Mouse (Mus musculus) adrenal gland, postnatal 36 days (tissue): ENCODE measurements around the gene Kcnk18. TPM values are rescaled to one million over a fixed set of nuclear protein-coding genes. Genes with fewer than 3 reads are reported as not detected.

Experiments used
- DNase-seq, 2 experiments: peaks; one replicate each; pipeline ENCODE4 v3.0.0; 2021; ENCODE audit warnings: mixed read lengths in 1 of 2
- long read RNA-seq, 2 experiments: library from polyadenylated mRNA; stranded (forward); transcript quantifications; one replicate each; pipeline ENCODE4 v2.0.0; 2021; ENCODE audit warnings: borderline sequencing depth in 2 of 2
- total RNA-seq, 2 experiments: library from RNA; stranded (reverse); gene quantifications; 2 replicates each; pipeline ENCODE4 v1.2.3; 2021

The Kcnk18 gene
- not detected for total RNA-seq
- long read RNA-seq, experiment 1, result 0 reads
- long read RNA-seq, experiment 2, result 0 reads

DNA sequence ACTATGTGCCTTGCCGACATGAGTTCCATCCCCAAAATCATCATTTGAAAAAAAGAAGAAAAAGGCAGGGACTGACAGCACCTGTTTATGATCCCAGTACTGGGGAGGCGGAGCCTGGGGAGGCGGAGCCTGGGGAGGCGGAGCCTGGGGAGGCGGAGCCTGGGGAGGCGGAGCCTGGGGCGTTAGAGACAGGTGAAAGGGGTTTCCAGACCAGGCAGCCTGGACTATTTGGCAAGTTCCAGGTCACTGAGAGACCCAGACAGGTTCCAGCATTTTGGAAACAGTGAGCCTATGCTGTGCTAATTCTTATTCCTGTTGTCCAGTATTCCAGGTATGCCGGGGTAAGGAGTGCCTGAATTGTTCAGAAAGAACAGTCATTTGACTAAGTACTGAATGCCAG lies at the start of gene Kcnk18:
TSS of gene Kcnk18 (plus strand) at position 224 of the 400 bp plus-strand sequence.
- DNase-seq, result no peak

DNA sequence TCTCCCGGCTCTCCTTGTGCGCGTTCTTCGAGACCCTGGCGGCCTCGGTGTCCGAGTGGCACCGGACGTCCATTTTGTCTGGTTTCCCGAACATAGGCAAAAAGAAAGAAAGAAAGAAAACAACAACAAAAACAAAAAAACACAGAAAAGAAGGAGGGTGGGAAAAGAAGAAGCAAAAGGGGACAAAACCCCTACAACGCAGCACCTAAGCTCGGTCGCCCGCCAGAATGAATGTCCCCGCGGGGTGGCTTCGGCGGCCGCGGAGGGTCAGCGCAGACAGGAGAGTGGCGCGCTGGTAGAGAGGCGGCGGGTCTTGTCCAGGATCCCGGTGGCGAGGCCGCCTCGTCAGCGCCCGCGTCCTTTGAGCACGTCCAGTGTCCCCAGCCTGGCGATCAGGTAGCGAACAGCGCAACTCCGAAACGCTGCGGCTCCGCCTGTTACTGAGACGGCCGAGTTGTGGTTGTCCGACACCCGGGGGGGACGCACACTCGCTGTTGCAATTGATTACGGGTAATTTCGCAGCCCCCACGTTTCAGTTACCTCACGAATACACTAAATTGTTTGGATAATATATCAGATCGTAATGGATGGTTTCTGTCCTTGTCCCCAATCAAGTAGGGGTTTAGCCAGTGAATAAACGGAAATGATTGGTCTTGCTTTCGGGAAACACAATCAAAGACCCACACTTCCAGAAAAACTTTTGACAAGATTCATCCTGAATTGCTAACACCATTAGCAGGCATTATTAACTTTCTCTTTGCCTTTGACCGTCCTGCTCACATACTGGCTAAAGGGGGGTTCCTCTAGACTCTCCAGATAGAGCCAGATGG lies 48.9 kb upstream of the Kcnk18 start, which contains the start of gene Vax1:
TSS of gene Vax1 (minus strand) at position 121 of the 830 bp plus-strand sequence.
- peak in 1 of 2 experiments; percentile 18 for DNase-seq

DNA sequence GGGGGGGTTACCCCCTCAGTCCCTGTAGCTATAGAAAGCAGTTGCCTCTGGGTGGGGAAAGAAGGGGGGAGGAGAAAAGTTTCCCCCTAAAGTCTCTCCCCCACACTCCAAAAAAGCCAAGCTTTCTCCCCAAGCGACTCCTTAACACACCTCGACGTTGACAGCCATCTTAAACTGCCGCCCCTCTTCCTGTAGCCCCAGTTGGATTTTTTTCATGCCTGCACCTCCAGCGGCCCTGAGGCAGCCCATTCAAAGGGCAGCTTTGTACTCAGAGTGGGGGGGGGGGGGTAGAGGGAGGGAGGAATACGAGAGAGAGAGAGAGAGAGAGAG lies 48.3 kb upstream of the Kcnk18 start:
- no peak for DNase-seq

DNA sequence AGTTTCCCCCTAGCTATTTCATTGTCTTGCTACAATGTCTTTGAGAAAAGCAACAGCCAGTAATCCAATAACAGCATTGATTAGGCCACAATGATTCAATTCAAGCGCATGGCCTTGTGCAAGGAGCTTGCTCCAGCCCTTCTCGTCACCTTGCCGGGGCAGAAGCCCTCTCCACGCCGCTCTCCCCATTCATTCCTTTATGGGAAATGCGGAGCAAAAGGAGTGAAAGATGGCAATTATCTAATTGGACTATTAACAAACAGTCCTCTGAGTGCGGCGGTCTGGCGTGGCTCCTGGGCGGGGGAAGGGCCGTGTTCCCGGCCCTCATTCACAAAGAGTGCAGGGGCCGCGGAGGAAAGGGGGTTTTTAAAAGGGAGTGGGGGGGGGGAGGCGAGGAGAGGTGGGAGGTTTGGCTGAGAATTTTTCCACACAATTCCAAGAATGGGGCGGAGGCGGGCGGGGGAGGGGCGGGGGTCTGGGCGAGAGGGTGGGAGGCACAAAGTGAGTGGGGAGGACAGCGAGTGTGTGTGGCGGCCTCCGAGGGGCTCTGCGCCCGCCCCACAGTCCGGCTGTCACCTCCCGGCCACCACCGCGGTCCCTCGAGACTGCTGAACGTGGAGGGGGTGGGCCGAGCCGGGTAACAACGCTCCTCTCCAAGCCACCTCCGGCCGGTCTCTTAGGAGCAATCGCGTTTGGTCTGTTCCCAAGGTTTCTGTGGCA lies 47.7 kb upstream of the Kcnk18 start:
- no peak for DNase-seq

DNA sequence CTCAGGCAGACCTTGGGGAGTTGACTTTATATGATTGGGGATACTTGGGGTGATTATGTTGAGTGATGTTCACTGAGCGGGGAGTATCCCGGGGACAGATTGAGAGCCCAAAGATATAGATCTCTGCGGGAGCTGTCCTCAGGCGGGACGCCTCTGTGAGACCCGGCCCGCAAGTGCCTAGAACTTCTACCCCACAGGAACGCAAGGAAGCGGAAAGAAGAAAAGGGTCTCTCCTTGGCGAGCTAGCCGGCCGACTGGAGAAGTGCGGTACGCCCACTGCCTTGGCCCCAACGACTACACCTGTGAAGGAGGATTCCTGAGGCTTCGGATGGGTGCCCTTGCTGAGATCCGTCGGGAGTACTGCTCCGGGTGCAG lies 47.2 kb upstream of the Kcnk18 start:
- no peak for DNase-seq

DNA sequence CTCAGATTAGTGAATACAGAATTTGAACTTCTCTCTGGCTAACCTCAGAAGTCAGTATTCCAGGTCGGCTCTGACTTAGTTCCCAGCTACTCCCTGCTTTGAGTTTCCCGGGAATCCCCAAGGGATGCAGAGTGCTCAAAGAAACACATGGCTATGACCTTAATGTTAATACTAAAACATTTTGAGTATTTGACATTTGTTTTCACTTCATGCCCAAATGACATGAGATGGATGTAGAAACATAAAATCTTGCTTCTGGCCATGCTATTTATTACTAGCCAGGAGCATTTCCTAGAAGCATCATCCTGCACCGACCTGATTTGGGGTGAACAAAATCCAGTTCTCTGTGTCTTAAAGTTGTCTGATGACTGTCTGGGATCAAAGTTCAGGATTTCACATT lies 46.2 kb upstream of the Kcnk18 start:
- DNase-seq, result no peak

DNA sequence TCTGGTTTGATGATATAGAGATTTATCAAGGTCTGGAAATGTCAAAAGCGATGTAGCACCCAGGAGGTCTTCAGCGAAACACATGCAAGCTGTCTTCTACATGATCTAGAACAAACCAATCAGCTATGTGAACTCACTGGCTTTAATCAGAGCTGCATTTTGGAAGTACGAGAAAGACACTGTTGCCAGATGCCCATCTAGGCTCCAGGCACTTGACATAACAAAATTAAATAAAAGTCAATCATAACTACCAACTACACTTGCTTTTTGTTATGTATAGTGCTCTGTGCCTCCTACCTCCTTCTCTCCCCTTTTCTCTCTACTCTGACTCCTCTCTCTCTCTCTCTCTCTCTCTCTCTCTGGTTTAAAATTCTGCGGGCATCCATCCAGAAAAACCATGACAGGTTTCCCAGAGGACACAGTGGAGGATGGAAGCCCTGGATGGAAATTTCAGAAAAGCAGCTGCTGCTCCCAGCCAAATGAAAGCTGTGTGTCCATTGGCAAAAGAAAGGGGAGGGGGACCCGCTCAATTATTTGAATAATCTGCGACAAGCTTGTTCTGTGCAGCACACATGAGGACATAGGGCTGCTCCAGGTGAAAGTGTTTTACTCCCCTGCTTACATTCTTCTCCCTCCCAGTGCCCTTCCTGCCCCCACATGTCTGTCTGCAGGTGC lies 45.5 kb upstream of the Kcnk18 start:
- DNase-seq, result no peak

DNA sequence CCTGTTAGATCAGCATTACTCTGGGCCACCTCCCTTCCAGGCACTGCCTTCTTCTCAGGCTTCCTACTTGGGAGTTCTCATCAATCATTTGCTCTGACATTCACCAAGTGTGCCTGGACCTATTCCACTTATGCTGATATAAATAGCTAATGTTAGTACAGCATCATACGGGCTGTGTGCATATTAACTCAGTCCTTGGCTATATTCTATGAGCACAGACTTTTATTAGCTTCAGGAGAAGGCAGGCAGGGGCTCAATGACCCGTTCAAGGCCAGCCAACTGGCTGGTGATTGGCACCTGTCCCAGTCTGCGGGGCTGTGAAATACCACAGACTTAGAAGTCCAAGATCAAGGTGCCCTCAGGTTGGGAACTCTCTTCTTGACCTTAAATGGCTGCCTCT lies 35.0 kb upstream of the Kcnk18 start:
- no peak for DNase-seq

DNA sequence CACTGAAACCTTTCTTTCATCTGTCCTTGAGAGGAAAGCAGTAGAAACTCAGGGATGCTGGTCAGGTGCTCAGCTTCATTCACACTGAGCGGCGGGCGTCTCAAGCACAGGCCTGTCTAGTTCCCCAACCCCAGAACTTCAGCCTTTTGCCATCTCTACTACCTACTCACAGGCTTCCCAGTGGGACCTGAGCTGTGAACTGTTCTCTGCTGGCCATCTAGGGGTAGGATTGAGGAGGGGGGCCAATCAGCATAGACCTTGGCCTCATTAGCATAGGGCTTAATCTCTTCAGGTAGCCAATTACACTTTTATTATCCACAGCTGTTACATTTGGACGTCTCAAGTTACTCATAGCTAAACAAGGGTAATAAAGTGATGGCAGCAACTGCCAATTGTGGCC lies 30.0 kb upstream of the Kcnk18 start:
- no peak for DNase-seq

DNA sequence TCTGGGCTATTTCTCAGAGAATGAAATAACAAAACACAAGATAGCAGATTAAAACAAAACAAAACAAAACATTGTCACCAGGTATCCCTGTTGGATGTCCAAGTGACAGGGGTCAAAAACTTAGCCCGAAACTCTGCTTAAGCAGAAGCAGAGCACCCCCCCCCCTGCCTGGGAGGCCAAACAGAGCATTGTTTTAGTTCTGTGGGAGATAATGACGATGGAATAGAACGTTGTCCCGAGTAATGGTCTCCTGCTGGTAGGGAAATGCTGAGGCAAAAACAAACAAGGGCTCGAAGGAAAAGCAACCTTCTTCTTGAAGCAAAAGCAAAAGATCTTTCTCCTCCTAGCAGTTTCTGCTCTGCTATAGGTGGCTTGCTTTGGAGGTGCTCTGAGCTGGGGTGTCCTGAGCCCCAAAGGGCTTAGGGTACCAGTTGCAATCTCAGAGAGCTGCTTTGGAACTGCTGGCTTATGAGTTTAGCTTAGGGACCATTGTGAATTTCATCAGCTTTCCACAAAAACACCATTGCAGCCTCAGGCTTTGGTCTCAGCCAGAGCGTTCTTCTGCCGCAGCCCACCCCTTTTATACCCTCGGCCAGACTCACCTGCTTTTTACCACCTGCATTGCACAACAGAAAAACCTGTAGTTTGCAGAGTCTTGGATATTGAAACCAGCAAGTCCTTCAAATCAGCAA lies 28.4 kb upstream of the Kcnk18 start:
- DNase-seq, result no peak

DNA sequence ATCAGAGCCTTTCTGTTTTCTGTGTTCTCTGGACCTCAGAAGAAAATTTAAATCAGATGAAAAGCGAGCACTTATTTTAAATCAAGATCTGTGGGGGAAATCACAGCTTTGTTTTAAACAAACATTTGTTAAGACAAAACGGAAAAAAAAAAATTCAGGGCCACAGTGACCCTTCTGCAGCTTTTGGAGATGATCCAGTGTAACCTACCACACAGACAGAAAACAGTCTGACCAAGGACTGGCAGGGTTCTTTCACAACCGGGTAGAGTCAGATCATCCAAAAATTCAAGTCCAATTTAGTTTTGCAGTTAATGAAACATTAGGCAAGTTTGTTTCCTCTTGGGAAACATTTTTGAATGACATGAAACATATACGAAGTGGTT lies 27.9 kb upstream of the Kcnk18 start:
- DNase-seq, result no peak

DNA sequence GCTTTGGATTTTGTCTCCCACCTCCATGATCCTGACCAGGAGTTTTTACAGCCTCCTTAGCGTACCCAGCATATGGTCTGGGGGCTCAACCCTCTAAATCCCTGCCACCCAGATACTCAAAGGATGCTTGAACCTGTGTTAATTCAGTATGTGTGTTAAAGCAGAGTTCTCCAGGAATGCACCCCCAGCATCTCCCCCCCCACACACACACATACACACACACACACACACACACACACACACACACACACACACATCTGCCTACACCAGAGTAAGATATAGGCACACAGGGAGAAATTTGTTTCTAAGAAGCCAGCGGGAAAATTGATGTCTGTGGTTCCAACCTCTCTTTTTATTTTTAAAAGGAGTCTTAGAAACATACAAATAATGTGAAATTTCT lies 26.5 kb upstream of the Kcnk18 start:
- no peak for DNase-seq

DNA sequence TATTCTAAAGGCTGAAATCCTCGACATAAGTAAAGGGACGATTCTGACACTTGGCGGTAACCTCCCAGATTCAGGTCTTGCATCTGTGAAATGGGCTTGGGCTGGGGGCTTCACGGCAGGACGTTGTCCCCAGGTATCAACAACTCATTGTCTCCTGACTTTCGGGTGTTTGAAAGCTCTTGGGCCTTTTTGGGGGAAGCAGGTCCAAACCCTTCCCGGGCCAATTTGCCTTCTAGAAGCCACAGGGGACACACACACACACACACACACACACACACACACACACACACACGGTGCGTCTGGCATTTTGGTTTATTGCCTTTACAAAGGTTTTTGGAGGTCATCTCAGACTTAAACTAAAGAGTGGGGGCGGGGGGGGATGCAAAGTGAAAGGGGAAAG lies 25.6 kb upstream of the Kcnk18 start:
- DNase-seq, result no peak

DNA sequence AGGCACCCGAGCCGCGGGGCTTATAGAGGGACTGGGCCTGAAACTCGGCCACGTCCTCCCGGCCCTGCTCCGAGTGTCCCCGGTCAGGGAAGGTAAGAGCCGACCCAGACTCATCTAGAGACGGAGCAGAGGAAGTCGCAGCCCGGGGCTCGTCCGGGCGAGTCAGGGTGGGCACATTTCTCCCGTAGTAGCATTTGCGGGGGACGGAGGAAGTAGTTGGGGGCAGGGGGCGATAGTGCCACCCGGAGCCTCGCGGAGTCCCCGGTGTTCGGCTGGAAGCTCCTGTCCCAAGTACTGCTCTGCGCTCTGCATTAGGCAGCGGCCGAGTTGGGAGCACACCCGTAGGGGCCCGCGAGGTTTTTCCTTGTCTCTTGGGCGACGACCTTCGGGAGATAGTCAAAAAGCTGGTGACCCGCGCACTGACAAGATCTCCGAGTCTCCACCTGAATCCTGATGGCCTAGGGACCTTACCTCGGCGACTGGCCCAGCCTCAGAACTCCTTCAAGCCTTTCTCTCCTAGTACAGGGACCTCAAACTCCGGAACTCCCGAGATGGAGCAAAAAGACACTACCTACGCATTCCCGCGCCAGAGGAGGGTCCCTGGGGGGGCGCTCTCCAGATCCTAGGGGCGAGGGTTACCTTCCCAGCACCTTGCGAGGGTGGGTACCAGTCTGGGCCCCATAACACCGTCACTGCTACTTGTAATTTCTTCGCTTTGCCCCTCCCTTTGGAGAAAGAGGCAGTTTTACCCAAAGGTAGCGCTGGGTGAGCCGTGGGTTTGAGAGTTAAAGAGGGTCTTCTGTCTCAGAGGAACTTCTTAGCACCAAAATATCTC lies 24.8 kb upstream of the Kcnk18 start:
- peak in 1 of 2 experiments; percentile 10 for DNase-seq

DNA sequence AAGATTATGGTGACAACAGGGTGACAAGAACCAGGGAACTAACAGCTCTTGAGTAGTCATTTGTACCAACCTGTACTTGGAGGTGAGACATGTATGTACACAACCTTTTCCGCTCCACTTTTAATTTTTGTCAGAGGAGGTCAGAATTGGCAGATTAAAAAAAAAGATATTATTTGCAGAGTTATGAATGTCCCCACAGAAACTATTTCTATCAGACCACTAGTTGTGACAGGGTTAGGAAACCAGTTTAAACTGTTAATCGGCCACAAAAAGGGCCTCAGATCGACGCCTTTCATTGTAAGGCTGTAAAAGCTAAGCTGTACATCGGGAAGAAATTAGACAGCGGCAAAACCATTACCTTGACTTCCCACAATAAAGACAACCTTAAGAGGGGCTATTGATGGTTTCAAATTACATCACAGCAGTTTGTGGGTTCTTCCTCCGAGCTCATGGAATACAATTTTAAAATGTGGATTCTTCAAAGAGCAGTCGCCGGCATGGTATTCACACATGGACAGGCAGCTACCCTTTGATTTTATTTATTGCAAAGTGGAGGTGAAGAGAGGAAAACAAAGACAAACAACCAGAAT lies 23.7 kb upstream of the Kcnk18 start:
- DNase-seq, result no peak

DNA sequence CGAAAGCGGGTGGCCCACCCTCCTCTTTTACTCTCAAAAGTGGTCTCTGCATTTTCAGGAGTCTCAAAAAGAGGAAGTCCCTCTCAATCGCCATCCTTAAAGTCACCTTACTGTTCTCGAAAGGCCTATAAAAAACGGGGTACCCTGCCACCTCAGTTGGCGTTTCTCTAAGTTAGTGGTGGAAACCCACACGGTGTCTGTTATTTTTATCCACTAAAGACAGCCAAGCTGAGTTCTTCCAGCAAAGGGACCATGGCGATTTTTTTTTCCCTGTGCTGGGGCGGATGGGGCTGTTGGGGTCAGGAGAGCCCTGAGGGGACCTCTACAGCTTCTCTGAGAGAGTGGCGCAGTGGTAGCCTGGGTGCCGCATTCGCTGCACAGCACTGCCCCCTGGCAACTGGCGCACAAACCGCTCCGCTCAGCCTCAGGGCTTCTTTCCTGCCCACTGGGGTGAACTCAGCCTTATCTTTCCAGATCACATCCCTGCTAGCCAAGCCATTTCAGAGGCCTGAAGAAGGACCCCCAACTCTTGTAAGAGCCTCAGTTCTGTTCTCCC lies 22.8 kb upstream of the Kcnk18 start:
- peak; percentile 70 to 71 for DNase-seq

DNA sequence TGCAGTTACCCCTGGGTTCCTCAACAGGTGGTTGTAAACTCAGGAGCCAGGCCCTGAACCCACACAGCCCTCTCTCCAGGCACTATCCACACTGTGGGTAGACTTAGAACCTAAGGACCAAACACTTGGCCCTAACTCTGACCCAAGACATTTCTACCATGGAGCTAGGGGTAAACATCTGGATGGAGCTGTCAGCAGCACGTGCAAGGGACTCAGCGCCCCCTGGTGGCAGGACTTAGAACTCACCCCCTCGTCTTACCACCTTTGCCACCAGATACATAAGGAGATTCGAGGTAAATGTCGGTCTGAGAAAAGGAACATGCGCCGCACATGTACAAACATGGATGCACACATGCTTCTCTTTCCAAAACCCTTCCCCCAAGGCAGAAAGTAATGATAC lies 20.9 kb upstream of the Kcnk18 start:
- DNase-seq, result peak; percentile 79 to 85

DNA sequence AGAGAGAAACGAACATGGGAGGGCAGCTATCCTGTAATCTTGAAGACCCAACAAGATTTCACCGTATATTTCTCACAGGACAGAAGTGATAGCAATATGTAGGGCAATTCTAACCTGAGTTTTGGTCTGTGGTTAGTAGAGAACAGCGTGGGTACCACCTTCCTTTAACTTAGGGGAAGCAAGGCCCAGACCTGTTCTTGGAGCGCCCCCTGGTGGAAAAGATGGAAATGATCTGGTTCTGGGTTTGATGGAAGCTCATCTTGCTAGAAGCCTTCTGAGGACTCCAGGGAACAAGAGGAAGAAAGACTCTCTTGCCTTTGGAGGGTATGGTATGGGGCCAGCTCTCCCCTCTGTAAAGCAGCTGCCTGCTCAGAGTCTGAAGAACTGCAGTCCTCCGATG lies 10.5 kb upstream of the Kcnk18 start:
- DNase-seq, result peak; percentile 69 to 71

DNA sequence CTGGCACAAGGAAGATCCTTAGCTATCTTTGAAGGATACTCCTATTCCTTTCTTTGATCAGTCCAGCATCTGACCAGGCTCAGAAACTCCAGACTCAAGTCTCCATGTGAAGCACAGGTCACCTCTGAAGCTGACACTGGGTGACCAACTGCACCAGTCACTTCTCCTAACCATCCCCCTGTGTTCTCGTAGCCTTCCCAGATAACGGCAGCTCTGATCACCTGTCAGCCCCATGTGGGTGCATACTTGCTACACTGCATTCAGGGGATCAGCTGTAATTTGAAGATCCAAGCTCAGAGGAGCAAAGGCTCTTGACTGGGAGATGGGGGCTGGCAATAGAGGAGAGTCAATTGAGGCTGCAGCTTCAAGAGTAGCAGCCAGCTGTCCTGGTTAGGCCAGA lies 10.0 kb upstream of the Kcnk18 start:
- no peak for DNase-seq

DNA sequence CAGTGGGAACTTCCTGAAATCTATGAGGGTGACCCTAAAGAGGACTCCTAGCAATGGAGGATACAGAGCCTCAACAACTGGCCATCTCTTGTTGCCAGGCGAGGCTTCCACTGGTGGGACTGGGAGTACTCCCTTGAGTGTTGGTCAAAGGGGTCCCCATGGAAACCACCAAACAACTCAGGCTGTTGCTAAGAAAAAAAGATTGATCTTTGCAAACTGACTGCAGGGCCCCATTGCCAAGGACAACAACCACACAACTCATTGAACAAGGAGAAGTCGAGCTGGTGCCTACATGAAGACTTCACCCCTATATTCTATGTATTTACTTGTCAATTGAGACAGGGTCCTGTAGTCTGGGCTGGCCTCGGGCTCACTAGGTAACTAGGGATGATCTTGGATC lies 2.1 kb upstream of the Kcnk18 start:
- DNase-seq, result no peak

DNA sequence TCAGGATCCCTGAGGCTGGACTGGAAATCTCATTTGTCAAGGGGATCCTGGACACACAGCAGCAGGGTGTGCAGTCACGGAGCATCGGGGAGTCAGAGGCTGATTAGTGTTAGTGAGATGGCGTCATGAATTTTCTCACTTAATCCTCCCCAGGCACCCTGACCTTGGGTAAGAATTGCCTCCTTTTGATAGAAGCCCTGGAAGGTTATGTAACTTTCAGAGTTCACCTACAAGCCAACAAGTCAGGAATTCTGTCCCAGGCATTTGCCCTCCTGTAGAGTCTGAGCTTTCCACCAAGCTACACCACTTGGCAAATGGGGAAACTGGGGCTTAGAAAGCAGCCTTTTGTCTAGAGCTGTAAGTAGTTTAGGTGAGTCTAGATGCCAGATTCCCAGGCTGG lies 2.1 kb downstream of the Kcnk18 start:
- DNase-seq, result no peak
